Mouse (Mus musculus) bone marrow macrophage, adult 2 months (primary cell): ENCODE data around the gene Slc1a2. TPM values are rescaled to one million over a fixed set of nuclear protein-coding genes. Genes with fewer than 3 reads are reported as not detected.

Experiments used
- H3K27ac ChIP-seq: 2 replicates; pipeline ENCODE4 v1.5.1; 2012; ENCODE audit warnings: low read depth, low read length; ENCODE audit not compliant: insufficient read depth
- H3K4me1 ChIP-seq: 2 replicates; pipeline ENCODE4 v1.6.1; 2012; ENCODE audit warnings: low read length; ENCODE audit not compliant: control insufficient read depth, insufficient read depth
- H3K4me3 ChIP-seq: 2 replicates; pipeline ENCODE4 v1.5.1; 2012; ENCODE audit warnings: mild to moderate bottlenecking, low read length, moderate library complexity; ENCODE audit not compliant: insufficient read depth
- CTCF ChIP-seq: IDR thresholded peaks from 2 replicates; pipeline ENCODE4 v1.5.1; 2012; ENCODE audit warnings: low read depth, mild to moderate bottlenecking, low read length, moderate library complexity
- POLR2A ChIP-seq: IDR thresholded peaks from 2 replicates; pipeline ENCODE4 v1.6.1; 2012; ENCODE audit warnings: mild to moderate bottlenecking, low read depth, low read length, borderline replicate concordance
- polyA plus RNA-seq: library from polyadenylated mRNA; stranded (reverse); fragments of >200 nt; gene quantifications from 2 replicates; pipeline ENCODE4 v1.2.4, GENCODE M21; 2012; ENCODE audit not compliant: missing spikeins, insufficient read depth, insufficient read length

The Slc1a2 gene
- polyA plus RNA-seq, 1 experiment: not detected

DNA sequence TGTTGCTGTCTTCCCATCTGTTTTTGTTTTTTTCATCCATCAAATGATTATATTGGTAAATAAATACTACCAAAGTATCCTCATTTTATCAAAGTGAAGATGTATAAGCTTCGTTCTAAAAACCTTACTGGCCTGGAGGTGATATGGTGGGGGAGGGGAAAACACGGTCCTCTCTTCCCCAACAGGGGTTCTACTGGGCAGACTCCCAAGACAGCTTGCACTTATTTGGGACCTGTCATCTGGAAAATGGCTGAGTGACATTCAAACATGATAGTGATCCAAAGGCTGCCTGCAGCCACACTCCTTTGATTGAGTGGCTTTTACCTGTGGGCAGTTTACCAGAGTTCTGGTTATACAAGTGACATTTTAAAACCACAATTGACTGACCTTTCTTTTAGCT, 76.6 kb downstream of the Slc1a2 start:
- Histone ChIP-seq H3K4me1 (peaks cover 15% of the 10 kb centered on the region), H3K27ac (no peak overlapping the region), H3K4me3 (no peak overlapping the region)
- TF ChIP-seq POLR2A: no peak

DNA sequence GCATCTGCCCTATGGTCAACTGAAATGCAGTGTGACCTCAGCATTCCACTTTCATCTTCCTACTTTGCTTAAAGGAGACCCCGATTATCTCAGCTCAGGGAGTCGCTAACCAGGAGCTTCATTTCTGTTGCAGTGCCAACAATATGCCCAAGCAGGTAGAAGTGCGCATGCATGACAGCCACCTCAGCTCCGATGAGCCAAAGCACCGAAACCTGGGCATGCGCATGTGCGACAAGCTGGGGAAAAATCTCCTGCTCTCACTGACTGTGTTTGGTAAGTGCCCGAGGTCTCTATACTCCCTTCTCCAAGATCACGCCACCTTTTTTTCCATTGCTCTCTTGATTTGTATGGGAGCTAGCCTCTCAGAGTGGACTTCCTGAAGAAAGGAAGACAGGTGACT, 77.4 kb downstream of the Slc1a2 start:
- peaks cover 15% of the 10 kb centered on the region for H3K4me1 ChIP-seq
- H3K4me3 ChIP-seq: no peak overlapping the region
- H3K27ac ChIP-seq: no peak overlapping the region
- TF ChIP-seq CTCF (no peak), POLR2A (no peak)

DNA sequence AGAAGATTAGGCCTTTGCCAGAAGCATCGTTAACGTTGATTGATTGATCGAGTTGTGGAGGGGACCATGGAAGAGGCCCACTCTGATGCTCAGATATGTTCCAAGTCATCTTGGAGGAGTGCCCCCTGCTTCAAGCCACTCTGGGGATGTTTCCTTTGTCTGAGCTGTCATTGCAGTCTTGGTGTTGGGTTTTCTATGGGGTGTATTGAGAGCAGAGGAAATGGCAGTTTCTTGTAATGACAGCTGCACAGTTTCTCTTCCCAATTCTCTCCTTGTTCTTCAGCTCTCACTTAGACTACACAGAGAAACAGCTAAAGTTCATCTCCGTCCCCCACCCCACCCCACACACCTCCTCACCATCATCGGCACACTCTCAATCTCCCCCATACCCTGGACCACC, 78.0 kb downstream of the Slc1a2 start:
- TF ChIP-seq POLR2A (no peak), CTCF (no peak)
- no peak overlapping the region for H3K27ac ChIP-seq
- H3K4me1 ChIP-seq: peaks cover 17% of the 10 kb centered on the region
- no peak overlapping the region for H3K4me3 ChIP-seq

DNA sequence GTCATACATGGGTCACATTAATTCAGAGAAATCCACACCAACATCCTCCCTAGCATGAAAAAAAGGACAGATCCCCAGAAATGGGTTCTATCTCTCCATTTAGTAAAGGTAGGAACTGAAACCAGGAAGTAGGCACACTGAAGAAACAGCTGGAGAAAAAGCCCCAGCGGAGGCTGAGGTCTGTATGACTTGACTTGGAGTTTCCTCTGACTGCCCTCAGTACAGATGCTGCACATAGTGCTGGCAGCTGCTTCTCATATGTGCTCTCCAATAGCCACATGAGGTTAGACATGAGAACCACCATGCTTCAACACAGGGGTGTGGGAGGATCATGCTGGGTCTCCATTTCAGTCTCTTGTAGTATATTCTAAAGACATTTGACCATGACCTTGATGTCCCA, 80.4 kb downstream of the Slc1a2 start:
- H3K4me1 ChIP-seq: peaks cover 17% of the 10 kb centered on the region
- no peak overlapping the region for H3K4me3 ChIP-seq
- TF ChIP-seq POLR2A: no peak
- no peak for TF ChIP-seq CTCF
- H3K27ac ChIP-seq: no peak overlapping the region

DNA sequence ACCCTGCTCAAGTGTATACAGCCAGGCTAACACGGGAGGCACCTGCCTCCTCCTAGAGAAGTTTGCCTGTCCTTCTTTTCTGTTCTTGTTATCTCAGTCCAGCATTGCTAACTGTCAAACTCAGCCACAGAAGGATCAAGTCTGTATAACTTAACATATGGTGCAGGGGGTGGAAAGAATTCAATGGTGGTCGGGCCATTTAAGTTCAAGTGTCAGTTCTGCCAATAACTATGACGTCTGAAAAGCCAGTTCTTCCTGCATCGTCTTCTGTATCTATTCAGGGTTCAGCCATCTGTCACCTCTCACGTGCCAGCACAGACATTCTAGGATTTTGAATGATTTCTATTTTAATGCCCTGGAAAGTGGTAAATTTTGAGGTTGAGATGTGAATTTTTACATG, 84.2 kb downstream of the Slc1a2 start:
- Histone ChIP-seq H3K4me1 (peaks cover 26% of the 10 kb centered on the region), H3K4me3 (no peak overlapping the region), H3K27ac (no peak overlapping the region)
- TF ChIP-seq CTCF: no peak
- no peak for TF ChIP-seq POLR2A

DNA sequence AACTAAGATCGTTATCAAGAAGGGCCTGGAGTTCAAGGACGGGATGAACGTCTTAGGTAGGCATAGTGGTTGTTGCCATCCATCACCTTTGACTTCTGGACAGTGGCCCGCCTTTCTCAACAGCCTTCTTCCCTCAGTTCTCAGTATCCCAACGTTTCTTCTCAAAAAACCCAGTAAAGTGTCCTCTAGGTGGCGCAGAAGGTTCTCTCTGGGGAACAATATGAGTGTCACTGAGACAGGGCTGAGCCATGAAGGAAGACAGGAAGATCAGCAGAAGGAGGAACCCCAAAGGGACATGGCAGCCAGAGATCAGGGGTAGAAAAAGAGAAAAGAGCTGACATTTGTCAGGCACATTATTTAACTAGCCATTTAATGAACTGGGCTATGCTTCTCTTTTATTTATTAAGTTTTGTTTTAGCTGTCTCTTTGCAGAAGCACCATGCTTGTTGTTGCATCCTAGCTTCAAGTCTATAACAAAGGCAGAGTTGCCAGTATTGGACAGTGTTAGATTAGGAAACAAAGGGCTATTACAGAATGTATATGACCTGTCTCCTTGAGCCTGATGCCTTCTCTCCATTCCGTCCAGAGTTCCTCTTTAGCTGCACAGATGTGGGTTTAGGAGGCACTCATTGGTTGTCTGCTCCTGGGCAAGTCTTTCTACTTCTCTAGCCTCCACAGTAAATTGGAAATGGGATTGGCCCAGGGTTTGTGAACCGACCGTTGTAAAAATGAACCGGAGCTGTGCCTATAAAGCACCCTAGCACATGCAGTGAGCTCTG, 85.6 kb downstream of the Slc1a2 start:
- TF ChIP-seq POLR2A: no peak
- TF ChIP-seq CTCF: peak; percentile 43
- Histone ChIP-seq H3K4me1 (peaks cover 19% of the 10 kb centered on the region), H3K27ac (no peak overlapping the region), H3K4me3 (no peak overlapping the region)

DNA sequence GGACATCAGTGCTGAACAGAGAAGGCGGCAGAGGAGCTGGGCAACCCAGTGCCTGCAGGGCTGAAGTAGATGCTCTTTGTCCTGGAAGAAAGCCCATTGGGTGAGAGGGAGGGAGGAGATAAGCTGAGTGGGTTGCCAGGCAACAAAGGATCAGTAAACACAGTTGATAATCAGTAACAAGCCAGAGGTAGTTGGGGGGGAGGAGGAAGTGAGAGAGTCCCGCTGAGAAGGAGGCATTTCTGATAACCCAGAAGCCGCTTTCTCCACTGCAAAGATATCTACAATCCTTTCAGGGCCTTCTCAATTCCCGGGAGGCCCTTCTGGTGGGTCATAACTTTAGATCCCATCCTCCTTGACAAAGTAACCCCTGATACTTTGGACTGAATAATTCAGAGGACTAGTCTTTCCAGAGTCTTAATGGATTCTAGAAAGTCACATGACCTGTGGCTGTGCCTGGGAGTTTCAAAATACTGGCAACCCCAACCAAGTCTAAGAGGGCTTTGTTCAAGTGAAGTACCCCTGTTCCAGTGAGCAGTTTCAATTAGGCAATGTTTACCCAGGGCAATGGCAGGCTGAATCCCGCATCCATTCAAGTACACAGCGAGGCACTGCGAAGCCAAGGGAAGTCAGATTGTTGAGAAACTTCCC, 86.9 kb downstream of the Slc1a2 start:
- TF ChIP-seq CTCF: no peak
- no peak for TF ChIP-seq POLR2A
- peaks cover 21% of the 10 kb centered on the region for H3K4me1 ChIP-seq
- peak overlapping the region; percentile 49 for H3K27ac ChIP-seq
- H3K4me3 ChIP-seq: no peak overlapping the region

DNA sequence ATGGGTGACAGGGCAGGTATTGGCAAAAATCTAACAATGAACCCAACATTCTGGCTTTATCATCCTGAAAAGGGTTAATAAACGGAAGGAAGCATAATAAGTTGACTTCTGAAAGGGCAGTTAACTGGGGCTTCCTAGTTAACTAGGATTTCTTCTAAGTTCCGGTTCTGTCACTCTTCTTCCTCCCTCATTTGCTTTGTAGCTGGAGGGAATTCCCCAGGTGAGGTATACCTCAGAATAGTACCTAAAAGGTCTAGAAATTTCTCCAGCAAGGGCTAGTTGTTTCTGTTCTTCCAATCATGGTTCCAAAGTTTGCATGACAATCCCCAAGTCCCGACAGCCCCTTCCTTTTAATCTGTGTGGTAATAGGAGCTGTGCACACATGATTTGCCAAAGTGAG, 89.3 kb downstream of the Slc1a2 start:
- TF ChIP-seq POLR2A (no peak), CTCF (no peak)
- Histone ChIP-seq H3K4me1 (peaks cover 35% of the 10 kb centered on the region), H3K4me3 (no peak overlapping the region), H3K27ac (no peak overlapping the region)

DNA sequence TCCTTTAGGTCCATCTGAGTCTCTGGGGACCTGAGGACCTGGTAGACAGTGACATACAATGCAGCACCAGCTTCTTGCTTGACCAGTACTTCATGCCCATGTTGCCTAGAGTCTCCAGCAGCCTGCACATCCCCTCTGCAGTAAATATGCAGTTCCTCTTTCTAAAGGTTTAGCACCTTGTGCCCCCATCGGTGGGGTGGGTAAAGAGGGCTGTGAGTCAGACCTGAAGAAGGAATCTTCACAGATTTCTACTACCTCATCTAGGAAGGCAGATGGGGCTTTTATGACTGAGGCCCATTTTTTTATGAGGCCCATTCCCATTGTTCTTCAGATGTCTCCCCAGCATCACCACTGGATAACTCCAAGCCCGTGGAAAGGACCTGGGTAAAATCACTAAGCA, 91.5 kb downstream of the Slc1a2 start:
- H3K4me1 ChIP-seq: peaks cover 38% of the 10 kb centered on the region
- H3K4me3 ChIP-seq: no peak overlapping the region
- TF ChIP-seq CTCF (no peak), POLR2A (no peak)
- H3K27ac ChIP-seq: no peak overlapping the region

DNA sequence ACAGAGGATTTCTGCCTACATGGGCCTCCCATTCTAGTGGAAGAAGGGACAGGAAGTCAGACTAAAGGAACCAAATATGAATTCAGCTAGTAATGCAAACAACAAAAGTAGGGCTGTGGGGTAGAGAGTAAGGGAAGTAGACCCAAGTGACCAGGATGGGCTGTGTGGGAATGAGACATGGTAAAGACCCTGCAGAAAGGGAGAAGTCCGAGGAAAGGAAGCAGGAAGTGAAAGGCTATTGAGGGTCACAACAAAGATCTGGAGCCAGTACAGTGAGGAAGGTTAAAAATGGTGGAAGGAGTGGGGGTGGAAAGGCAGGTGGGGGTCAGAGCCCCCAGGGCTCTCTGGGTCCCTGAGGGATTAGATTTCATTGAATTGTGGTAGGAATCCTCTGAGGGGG, 93.4 kb downstream of the Slc1a2 start:
- Histone ChIP-seq H3K4me1 (peaks cover 29% of the 10 kb centered on the region), H3K4me3 (no peak overlapping the region), H3K27ac (peak overlapping the region; percentile 51)
- no peak for TF ChIP-seq POLR2A
